8 mouse cellular contexts compared by ENCODE assay signal in genomic region chr7:7120921-7121601, GRCm38 (mm10). TPM values are rescaled to one million over a fixed set of nuclear protein-coding genes. Genes with fewer than 3 reads are reported as not detected.
DNase-seq lines count a peak whose midpoint lies in the region; ATAC-seq lines count a peak whose summit lies in the region.

Gene Zfp954, minus strand, starts transcription at chr7:7121488.

- peaks cover 10% of the 10 kb centered on the region for H3K4me1 ChIP-seq in hindbrain, embryonic 12.5 days

- no peaks in the 10 kb centered on the region for H3K27me3 ChIP-seq in hindbrain, embryonic 12.5 days

- H3K36me3 ChIP-seq in hindbrain, embryonic 12.5 days = peaks cover 29% of the 10 kb centered on the region

- peak within 1 kb of the TSS; percentile 65 for H3K9ac ChIP-seq in hindbrain, embryonic 12.5 days

- peak; percentile 92 for ATAC-seq in hindbrain, embryonic 12.5 days (ENCODE audit: low FRiP score)

- H3K4me3 ChIP-seq in hindbrain, embryonic 12.5 days = peak within 1 kb of the TSS; percentile 55

- peak within 1 kb of the TSS; percentile 56 for H3K4me2 ChIP-seq in hindbrain, embryonic 12.5 days (replicated peaks)

- no peak within 1 kb of the TSS for H3K27ac ChIP-seq in hindbrain, embryonic 12.5 days

- DNase-seq in NIH3T3 (ENCODE audit: low read depth) = peak; percentile 94
- peak; percentile 90 for DNase-seq in cerebellum, postnatal 10 days
- peak; percentile 71 to 82 for DNase-seq in frontal cortex, postnatal 10 days (ENCODE audit: low spot score in 2 of 2)
- peak; percentile 83 to 93 for DNase-seq in layer of hippocampus, postnatal 14 days (ENCODE audit: low spot score in 2 of 2)
- DNase-seq in lung, postnatal 14 days = peak; percentile 86
- peak; percentile 75 for DNase-seq in retina, adult 2 months (ENCODE audit: low read depth, low spot score)
- peak; percentile 79 to 80 for DNase-seq in thymus, postnatal 36 days

- WGBS in hindbrain, embryonic 12.5 days = under 1% methylated on average over 30 of the region's 30 CpGs

- no peaks in the 10 kb centered on the region for H3K9me3 ChIP-seq in hindbrain, embryonic 12.5 days (replicated peaks)

RNA-seq across cellular contexts. Expression of gene Zfp954, which starts in this region (rescaled TPM):
- polyA plus RNA-seq in hindbrain, embryonic 12.5 days (2016; fragmentation: Nextera tagmentation; extraction: Ambion mirVana) = 18.0 and 19.2 TPM in 2 replicates
- total RNA-seq in layer of hippocampus, postnatal 14 days (2021) = 10 to 100 TPM; 13.0 to 13.4 TPM
